Mouse (Mus musculus) cerebellum, postnatal 10 days (tissue): Measurements from ENCODE around the gene Vmn2r102.

ENCODE experiments used
- DNase-seq, 2 experiments: peaks; one replicate each; pipeline ENCODE4 v3.0.0; 2021; ENCODE audit warnings: mixed read lengths in 2 of 2

The Vmn2r102 gene

GRCm38 (mm10) chr17:19660028-19660427 is at the start of gene Vmn2r102:
Gene Vmn2r102, plus strand, starts transcription at chr17:19660328.
- no peak for DNase-seq

GRCm38 (mm10) chr17:19629328-19629727 is 30.8 kb upstream of the Vmn2r102 start:
- DNase-seq = no peak

- DNase-seq = no peak
Observed at GRCm38 (mm10) chr17:19658447-19658846, 1.7 kb upstream of the Vmn2r102 start.

- DNase-seq = no peak
Observed at GRCm38 (mm10) chr17:19692062-19692461, 31.9 kb downstream of the Vmn2r102 start.
